Mouse (Mus musculus) cerebellum, postnatal 36 days (tissue): Measurements from ENCODE around the gene Kcnab3.

Experiments
- DNase-seq, 2 experiments: peaks; one replicate each; pipeline ENCODE4 v3.0.0; 2021 to 2022; ENCODE audit warnings: mixed read lengths in 2 of 2

The Kcnab3 gene

DNA sequence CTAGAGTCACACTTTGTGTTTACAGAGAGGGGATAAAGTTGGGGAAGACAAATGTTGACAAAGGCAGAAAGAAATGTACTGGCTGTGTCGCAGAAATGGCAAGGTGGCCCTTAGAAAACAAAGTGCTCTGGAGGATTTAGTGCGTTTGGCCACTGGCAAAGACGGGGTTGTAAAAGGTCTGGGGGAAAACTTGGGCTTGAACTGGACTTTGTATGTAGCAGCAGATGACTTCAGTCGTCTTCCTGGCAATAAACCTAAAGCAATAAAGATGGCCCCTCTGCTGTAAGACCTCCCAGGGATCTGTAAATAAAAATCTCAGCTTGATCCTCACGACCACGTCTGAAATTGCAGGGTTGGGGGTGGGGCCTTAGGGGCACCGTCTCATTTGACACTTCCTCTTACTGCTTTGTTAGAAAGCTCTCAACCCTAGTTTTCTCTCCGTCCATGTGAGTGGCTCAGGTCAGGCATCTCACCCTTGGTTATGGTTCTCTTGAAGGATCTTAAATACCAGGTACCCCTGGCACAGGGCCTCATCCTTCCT, 6.7 kb downstream of the Kcnab3 start:
- DNase-seq: no peak

DNA sequence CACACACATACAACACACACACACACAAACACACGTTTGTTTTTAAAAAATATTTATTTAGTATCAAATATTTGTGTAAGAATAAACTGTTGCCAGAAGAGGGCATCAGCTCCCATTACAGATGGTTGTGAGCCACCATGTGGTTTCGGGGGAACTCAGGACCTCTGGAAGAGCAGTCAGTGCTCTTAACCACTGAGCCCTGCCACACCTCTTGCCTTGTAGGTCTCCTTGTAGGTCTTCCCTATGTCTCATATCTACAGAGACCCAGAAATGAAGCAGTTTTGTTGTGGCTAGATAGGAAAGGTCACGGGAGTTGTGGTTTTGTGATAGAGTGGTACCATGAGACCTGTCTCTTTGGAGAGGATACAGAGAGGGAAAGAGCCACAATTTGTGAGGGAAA, 7.9 kb downstream of the Kcnab3 start:
- no peak for DNase-seq

DNA sequence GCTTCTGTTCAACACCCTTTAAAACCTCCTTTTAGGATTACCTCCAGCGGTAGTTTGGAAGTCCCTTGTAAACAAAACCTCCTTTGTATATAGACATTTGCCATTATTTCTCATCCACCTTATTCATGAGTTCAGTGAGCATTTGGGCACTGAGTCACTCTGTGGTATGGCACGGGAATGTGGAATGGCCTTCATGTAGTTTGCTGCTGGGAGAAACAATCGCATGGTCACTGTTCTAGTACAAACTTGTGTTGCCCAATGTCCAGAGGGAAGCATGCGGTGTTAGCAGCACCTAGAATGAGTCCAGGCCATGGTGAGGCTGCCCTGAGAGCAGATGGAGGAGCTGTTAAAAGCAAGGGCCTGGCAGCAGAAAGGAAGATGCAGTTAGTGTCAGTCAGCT, 8.7 kb downstream of the Kcnab3 start:
- no peak for DNase-seq

DNA sequence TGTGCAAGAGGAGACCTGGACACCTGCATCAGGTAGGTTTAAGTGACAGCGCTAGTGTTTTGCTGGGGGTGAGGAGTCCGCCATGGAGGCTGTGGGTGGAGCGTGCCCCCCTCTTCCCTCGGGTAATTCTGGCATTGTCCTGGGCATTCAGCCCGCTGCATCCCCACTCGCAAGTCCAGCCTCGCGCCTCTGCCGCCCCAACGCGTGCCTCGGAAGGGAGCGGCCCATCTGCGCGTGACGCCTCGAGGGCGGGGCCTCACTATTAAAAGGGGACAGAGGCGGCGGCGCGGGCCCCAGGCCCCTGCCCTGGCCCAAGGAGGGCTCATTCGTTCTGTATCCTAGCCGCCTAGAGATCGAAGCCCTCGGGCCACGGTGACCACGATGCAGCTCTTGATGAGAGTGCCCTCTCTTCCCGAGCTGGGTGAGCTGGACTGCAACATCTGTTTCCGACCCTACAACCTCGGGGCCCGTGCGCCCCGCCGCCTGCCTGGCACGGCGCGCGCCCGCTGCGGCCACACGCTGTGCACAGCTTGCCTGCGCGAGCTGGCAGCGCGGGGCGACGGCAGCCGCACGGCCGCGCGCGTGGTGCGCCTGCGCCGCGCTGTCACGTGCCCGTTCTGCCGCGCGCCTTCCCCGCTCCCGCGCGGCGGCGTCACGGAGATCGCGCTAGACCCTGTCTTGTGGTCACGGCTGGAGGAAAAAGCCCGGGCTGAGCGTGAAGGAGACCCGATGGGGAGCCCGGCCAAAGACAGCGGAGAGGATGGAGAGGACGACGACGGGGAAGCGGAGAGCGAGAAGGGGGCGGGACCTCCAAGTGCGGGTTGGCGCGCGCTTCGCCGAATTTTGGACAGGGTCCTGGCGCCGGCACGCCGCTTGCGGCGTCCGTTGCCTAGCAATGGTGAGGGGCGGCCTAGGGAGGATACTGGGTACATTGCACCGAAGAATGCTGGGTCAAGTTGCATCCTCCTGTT, 14.4 kb downstream of the Kcnab3 start, which contains the start of gene Rnf227:
Rnf227 (plus strand) TSS at position 301 of the 971 bp plus-strand sequence.
- peak; percentile 76 to 77 for DNase-seq

DNA sequence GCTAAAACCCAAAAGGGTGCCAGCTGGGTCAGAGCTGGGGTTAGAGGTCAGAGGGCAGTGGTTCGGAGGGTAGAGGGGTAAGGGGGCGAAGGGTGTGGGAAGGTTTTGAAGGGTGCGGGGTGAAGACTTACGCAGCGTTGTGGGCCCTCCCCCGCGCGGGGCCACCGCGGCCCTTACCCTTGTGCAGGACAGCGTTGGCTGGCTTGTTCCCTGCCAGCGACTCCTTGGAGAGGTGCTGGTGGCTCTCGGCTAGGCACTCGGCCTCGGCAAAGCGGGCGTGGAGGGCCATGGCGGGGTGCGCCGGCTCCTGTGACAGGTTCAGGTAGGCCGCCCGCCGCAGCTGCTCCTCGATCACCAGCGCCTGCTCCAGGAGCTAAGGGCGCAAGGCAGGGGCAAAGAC, 20.4 kb downstream of the Kcnab3 start:
- no peak for DNase-seq

DNA sequence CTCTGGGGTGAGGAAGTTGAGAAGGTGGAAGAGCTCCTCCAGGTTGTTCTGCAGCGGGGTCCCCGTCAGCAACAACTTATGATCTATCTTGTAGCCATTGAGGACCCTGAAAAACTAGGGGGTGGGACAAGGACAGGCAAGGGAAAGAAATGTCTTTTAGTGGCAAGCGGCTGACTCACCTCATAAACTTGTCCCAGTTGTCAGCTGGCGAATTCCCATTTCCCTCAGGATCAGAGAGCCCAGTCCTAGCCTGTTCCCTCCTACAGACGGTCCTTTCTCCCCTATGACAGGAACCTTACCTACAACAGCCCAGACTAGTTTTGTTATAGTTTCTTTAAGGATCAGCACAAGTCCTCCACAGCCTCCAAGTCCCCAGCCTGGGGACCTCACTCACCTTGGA, 30.5 kb downstream of the Kcnab3 start:
- DNase-seq: no peak

DNA sequence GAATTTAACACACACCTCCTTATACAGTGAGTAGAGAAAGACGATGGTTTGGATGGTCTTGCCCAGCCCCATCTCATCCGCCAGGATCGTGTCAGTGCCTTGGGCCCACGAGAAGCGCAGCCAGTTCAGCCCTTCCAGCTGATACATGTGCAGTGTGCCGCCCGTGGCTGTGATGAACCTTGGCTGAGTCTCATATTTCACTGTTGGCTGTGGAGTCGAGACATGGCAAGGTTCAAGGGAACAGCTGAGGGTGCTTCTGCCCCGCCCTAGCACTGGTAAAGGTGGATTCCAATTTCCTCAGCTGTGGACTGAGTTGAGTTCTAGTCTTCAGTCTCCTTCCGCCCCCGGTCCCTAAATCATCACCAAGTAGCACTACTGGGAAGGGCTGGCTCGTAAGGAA, 31.6 kb downstream of the Kcnab3 start:
- no peak for DNase-seq

DNA sequence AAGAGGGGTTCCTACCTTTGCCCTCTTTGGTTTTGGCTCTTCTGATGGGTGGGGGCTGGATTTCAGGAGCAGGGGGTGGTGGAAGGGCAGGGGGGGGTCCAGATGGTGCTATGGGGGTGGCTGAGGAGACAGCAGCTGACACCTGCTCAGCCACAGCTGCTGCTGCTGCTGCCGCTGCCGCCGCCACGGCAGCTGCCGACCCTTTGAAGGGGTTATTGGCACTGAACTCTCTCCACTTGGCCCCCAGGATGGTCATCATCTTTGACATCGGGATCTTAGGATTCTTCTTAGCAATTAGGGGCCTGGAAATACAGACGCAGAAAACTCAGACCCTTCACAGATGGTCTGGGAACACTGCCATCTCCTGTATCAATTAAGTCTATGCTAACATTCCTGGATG, 36.0 kb downstream of the Kcnab3 start:
- DNase-seq: no peak

DNA sequence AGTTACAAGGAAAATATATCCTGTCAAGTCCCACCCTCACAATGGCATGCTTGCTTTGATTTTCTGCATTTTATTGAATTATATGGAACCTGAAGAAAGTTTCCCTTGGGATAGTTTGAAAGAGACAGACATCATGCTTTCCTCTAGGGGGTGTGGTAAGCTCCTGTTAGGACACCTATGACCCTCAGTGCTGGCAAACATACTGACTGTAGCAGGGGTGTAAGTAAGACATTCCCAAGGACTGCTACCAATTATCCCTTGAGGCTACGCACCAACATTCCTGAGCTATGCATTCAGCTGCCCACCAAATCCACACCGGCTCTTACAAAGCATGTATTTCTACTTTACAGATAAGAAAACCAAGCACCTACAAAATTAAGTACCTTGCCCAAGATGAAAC, 36.4 kb downstream of the Kcnab3 start:
- DNase-seq: no peak

DNA sequence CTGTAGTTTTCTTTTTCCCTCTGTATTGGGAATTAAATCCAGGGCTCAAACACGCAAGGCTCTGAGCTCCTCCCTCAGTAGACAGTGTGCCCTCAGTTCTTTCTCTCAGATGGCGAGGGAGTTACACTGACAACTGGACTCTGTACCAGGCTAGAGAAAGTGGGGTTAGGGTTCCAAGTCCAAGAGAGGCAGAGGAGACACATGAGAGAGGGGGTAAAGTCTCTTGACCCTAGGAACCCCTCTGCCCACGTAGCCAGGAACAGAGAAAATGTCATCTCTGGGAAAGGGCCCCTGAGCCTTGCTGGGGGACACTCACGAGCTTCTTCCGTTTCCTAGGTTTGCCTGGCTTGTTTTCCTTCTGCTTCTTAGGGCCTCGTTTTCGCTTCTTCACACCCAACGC, 38.3 kb downstream of the Kcnab3 start:
- DNase-seq: no peak

DNA sequence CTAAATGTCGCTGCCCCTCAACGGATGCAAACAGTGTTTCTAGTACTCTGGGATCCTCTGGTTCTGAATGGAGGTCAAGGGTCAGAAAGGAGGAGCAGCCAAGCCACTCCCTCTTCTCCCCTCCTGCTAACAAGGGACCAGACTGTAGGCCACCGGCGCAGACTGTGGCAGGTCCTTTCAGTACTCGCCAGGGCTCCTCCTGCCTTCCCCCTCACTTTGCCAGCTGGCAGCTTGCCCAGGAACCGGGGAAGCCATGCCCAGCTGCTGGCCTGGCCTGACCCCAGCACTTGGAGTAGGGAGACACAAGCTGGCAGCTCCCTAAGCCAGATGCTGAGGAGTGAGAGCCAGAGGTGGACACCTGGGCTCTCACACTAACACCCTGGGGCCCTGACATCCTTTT, 38.9 kb downstream of the Kcnab3 start:
- peak; percentile 82 to 89 for DNase-seq

DNA sequence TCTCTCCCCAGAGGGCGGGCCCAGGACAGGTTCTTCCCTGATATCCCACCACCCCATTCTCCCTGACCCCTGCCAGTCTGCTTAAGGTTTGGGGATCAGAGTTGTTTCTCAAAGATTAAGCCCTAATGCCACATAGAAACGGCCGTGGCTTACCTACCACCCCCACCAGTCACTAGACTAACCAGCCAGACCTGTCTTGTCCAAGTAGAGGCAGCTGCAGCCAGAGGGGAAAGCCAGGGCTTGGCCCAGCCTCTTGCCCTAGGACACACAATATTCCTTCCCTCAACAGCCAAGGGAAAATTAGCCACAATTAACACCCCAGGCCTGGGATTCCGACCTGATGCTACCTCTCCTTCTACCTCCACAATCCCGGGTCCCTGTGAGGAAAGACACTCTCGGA, 39.7 kb downstream of the Kcnab3 start:
- no peak for DNase-seq

DNA sequence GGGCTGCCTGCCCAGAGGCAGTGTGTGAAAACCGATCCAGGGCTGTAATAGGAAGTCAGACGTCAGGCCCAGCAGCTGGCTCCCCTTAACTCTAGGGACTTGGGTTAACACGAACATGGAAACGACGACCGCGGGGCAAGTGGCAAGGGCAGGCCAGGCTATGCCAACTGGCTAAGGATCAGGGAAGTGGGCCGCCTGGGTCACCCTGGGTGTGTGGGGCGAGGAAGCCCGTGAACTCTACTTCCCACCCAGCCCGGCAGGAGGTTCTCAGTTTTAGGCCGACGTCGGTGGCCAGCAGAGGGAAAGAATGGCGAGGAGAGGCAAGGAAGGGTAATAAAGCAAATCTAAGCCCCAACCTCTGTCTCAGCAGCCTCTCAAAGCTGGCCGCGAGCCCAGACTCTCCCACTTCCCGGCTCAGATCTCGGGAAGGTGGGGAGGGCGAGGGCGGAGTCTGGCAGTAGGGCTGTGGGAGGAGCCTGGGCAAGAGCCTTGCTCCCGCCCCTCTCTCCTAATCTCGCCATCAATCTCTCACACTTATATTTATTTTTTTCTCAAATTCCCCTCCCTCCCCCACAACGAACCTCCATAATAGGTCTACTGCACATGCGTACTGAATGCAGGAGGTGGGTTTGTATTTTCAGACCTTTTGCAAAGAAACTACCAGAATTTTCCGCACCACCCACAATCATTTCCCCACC, 40.2 kb downstream of the Kcnab3 start:
- peak; percentile 72 to 80 for DNase-seq

DNA sequence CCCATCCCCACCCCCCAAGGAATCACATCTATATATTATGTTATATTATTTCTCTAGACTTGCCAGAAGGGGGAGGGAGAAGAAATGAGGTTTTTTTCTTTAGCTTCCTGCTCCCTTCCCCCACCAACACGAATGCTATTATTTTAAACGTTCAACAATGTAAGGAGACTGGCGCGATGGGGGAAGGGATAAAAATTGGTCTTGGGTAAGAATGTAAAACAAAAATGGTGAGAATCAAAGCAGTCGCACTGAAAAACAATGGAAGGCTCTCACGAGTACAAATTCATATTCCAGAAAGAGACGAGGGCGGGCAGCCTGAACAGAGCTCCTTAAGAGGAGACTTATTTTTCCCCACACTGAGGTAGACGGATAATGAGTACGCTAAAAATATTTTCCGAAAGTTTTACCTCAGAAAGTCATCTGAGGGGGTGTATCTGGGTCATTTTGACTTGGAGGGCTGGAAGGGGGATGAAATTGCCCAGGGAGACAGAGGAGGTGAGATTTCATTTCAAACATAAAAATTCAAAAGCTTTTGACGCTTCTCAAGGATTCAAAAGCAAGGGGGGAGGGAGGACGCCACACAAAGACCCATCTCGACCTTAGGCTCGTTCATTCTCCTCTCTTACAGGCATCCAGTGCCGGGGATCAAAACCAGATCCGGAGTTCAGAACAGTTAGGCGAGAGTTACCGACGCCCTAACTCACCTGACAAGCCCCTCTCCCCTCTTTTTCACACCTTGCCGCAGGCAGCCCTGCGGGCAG, 41.0 kb downstream of the Kcnab3 start:
- no peak for DNase-seq

DNA sequence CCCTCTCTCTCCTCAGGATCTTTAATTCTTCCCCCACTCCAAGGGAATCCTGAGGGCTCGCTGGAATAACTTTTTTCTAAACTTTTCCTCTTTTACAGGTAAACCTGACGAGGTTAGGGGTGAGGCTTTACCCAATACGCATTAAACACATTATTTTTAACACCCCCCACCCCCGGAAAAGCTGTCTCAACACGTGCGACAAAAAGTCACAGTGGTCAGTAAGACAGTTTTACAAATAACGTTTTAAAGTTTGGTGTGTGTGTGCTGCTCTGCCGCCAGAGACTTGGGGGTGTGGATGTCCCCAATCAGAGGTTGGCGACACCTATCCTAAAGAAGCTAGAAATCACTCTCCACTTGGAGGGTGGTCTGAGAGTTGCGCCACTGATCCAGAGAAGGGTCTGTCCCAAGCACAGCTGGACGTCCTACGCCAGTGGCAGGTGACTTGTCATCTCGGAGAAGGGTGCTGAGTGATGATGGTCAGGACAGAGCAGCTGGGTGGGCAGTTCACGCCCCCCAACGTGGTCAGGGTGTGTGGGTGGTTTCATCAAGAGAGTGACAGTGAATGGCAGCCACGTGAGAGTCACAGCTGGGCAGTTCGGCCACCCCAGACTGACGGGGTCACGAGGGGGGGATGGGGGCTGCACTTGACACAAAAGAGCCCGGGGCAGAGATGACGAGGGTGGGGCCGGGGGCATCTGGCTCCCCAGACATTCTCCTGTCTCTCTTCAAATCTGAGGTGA, 41.7 kb downstream of the Kcnab3 start:
- no peak for DNase-seq

DNA sequence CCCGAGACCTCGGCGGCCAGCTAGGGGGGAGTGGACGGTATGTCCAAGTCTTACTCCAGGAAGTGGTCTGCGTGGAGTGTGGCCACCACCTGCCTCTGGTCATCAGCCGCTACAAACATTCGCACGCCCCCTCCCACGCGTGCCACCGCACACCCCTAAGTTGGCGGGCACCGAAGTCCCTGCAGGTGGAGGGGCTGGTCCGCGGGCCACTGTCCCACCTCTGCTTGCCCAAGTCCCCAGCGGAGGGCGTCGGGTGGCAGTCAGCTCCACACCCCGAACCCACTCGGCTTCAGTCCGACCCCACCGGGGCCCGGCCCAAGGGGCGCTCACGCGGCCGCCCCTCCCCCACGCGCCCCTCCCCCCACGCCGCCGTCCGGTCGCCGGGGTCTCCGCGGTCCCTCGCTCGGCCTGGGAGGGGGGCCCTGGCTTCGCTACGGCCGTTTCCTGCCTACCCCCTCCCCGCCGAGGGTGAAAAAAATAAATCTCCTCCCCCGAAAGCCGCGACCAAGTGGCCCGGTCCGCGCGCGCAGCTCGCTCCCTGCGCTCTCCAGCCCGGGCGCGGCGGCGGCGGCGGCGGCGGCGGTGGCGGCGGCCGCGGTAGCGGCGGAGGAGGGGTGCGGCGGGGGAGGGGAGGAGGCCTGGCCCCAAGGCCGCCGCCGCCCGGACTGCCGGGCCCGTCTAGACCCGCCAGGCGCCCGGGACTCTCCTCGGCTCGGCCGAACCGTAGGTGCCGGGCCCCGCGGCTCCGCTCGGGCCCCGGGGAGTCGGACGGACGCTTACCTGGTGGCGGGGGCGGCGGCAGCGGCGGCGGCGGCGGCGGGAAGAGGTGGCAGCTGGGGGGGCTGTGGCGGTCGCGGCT, 42.5 kb downstream of the Kcnab3 start:
- DNase-seq: peak; percentile 38 to 54

DNA sequence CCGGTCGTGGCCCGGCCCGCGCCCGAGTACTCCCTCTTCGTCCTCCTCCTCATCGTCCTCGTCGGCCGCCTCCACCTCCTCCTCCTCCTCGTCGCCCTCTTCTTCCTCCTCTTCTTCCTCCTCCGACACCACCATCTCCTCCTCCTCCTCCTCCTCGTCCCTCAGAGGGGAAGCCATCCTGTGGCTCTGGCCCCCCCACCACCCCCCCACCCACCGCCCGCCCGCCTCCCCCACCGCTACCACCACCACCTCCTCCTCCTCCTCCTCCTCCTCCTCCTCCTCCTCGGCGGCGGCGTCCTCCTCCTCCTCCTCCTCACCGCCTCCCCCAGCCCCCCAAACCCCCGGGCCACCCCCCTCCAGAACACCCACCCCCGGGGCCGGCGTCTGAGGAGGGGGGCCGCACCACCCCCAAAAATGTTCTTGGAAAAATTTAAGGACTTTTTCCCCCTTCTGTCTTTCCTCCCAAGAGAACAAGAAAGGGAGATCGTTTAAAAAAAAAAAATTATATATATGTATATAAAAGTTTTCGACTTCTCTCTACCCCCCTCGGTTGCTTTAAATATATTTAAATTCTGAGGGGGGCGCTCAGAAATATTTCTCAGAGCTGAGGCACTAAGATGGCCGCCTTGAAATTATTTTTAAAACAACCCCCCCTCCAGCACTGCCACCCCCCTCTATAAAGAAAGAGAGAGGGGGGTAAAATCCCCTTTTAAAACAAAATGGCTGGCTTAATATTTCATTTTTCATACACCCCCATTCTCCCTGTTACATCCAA, 43.3 kb downstream of the Kcnab3 start, which contains the start of gene Chd3:
Chd3 (minus strand) TSS at position 192 of the 775 bp plus-strand sequence.
- no peak for DNase-seq

DNA sequence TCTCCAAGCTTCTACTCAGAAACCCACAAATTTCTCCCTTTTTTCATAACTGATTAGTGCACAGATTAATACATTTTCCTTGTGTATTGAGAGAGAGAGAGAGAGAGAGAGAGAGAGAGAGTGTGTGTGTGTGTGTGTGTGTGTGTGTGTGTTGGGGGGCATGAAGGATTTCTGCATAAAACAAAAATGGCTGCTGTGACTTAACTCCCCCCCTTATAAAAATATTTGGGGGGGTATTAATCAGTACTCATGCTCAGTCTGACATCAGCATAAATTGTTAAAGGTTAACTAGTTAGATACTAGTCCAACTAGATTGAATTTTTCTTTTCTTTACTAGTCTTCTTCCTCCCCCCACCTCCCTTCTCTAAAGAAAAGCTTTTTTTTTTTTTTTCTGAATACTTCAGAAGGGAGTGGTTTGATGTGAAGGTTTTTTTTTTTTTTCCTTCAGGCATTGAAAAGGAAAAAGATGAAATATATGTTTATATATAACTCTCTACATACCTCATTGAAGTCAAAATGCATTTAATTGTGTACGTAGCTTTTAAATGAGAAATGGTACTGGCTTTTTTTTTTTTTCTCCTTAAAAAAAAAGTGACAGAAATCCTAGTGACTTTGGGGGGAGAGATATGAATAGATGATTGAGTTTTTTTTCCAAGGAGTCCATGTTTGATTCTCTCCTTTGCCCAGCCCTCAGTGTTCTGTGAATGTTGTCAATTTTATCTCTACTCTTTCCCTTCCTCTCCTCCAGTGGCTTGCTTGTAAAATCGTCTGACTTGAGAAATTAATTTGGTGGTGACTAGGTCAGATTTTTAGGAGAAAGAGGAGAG, 44.1 kb downstream of the Kcnab3 start:
- DNase-seq: no peak

DNA sequence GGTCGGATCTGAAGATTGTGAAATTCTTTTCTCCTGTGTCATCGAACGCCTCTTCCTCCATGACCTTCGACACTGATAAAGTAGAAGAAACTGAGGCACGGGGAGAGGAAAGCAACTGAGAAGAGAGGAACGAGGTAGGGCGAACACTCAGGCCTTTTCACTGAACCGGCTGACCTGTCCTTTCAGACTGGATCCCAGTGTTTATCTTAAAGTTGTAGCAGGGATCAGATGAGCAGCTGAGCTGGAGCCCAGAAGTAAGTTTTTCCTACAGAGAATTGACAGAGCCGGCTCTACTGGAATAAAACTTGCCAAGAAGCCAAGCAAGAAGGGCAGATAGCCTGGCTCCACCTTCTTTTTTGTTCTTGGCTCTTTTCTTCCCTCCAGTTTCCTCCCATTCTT, 44.8 kb downstream of the Kcnab3 start:
- DNase-seq: no peak
